Mouse (Mus musculus): ENCODE measurements around the gene Zzz3.

DNA sequence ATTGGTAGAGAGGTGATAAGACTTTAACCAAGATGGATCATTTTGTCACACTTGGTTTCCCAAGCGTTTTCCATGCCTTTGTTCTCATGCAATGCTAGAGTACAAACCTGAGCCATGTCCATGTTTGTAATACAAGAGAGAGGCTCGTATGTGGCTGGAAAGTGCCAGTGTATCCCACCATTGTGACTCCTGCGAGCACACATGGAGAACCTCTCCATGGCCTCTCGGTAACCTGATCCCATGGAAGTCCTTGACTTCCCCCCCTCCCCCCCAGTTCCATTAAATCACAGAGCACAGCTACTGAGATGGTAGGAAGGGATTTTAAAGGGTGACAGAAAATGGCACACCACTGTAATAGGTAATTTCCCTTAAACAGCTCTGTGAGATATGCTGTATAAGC lies 65.5 kb downstream of the Zzz3 start:
- TF ChIP-seq TAL1 (IDR thresholded peaks at IDR 0.05; ENCODE audit: low read length): no peak
- TF ChIP-seq GATA1 (IDR thresholded peaks at IDR 0.05; ENCODE audit: low read length): no peak

All from erythroblast, embryonic 14.5 days (primary cell).